Mouse (Mus musculus): ENCODE measurements around the gene Tfdp2.

The Tfdp2 gene

DNA sequence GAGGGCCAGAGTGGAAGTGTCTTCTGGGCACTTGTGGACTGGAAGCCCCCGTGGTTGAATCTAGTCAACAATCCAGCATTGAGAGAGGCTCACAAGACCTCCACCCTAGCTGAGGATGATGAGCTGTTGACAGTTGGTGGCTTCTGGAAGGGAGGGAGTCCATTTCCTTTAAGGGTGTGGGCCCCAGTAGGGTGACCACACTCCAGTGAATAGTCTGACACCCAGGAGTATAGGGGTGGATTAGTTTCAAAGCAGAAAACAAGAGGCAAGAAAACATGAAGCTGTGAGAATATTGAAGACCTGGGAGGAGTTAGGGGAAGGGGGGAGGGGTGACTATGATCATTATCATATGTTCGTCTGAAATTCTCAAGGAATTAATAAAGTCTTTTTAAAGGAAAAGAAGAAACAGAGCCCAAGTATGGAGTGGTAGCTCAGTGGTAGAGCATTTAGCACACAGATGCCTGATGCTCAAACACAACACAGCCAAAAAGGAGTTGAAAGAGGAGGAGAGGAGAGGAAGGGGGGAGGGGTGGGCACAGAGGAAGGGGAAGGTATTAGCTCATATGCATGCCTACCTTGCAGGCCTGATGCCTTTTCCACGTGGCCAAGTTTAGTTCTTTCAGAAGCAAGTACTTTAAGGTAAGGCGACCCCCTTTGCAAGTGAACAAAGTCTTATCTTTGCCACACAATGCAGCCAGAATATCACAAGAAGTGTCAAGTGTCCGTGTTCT is 173.7 kb downstream of the Tfdp2 start:
- in situ Hi-C loops (cut with MboI), result no loop called here

DNA sequence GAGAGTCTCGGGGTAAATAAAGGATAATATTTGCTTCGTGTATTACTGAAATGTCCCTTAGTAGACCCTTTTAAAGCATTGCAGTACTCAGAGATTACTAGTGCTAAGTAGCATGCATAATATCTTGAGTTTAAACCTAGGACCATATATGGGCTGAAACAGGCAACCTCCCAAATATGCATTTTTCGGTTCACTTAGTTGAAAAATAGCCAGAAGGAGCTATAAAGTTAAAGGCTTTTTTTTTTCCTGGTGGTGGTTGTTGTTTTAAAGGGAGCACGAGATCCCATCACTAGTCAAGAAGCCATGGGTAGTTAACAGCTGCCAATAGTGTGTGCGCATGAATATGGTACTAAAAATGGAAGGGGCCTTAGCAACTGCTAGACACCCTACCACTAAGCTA is 175.0 kb downstream of the Tfdp2 start:
- in situ Hi-C loops (cut with MboI), result no loop called here

Measured in mature B cell (primary cell).